Mouse (Mus musculus) intestine, embryonic 14.5 days (tissue): Measurements from ENCODE around the gene Camta1. TPM values are rescaled to one million over a fixed set of nuclear protein-coding genes. Genes with fewer than 3 reads are reported as not detected.

Source experiments
- ATAC-seq: fragments of 200-750 bp; cut with Nextera tagmentation; replicated peaks from 2 replicates; pipeline ENCODE4 v1.8.0; 2017; ENCODE audit warnings: low read depth, moderate number of reproducible peaks, moderate TSS enrichment, moderate library complexity; ENCODE audit not compliant: low FRiP score, low TSS enrichment
- DNase-seq: peaks from one replicate; pipeline ENCODE4 v3.0.0-alpha.2; 2018; ENCODE audit warnings: low spot score
- H3K27ac ChIP-seq: fragments of 300-500 bp; sonication (generic); 2 replicates; pipeline ENCODE4 v1.5.1; 2014; ENCODE audit warnings: low read depth, mild to moderate bottlenecking, control low read depth
- H3K27me3 ChIP-seq: fragments of 300-500 bp; sonication (generic); replicated peaks from 2 replicates; pipeline ENCODE4 v1.6.1; 2014; ENCODE audit warnings: low read length, control low read depth; ENCODE audit not compliant: control insufficient read depth, insufficient read depth
- H3K36me3 ChIP-seq: fragments of 300-500 bp; sonication (generic); 2 replicates; pipeline ENCODE4 v1.6.1; 2014; ENCODE audit warnings: low read length, control low read depth; ENCODE audit not compliant: control insufficient read depth, insufficient read depth
- H3K4me1 ChIP-seq: fragments of 300-500 bp; sonication (generic); replicated peaks from 2 replicates; pipeline ENCODE4 v1.6.1; 2014; ENCODE audit warnings: low read length, control low read depth, mixed read lengths; ENCODE audit not compliant: control insufficient read depth, insufficient read depth
- H3K4me2 ChIP-seq: fragments of 300-500 bp; sonication (generic); 2 replicates; pipeline ENCODE4 v1.6.1; 2014; ENCODE audit warnings: low read length
- H3K4me3 ChIP-seq: fragments of 300-500 bp; sonication (generic); 2 replicates; pipeline ENCODE4 v1.5.1; 2014; ENCODE audit warnings: low read depth, low read length, control low read depth, mixed read lengths
- H3K9ac ChIP-seq: fragments of 300-500 bp; sonication (generic); 2 replicates; pipeline ENCODE4 v1.6.1; 2014; ENCODE audit warnings: mild to moderate bottlenecking, low read length
- H3K9me3 ChIP-seq: fragments of 300-500 bp; sonication (generic); 2 replicates; pipeline ENCODE4 v1.6.1; 2016; ENCODE audit warnings: low read length, control low read depth; ENCODE audit not compliant: control insufficient read depth
- WGBS: fragments of 180-500 bp; shearing (Covaris S2); extraction: QIAGEN DNeasy Blood & Tissue Kit; methylation state at CpG from one replicate; pipeline ENCODE4 v1.1.7; 2014; 5-methylcytosine and 5-hydroxymethylcytosine counted together
- polyA plus RNA-seq: library from polyadenylated mRNA; unstranded; fragments of >200 nt; fragmentation: Nextera tagmentation; extraction: Ambion mirVana; gene quantifications from 2 replicates; pipeline ENCODE4 v1.2.1, GENCODE M21; 2014

The Camta1 gene
- polyA plus RNA-seq, 1 experiment from 2014 or later: 88.1 TPM

DNA sequence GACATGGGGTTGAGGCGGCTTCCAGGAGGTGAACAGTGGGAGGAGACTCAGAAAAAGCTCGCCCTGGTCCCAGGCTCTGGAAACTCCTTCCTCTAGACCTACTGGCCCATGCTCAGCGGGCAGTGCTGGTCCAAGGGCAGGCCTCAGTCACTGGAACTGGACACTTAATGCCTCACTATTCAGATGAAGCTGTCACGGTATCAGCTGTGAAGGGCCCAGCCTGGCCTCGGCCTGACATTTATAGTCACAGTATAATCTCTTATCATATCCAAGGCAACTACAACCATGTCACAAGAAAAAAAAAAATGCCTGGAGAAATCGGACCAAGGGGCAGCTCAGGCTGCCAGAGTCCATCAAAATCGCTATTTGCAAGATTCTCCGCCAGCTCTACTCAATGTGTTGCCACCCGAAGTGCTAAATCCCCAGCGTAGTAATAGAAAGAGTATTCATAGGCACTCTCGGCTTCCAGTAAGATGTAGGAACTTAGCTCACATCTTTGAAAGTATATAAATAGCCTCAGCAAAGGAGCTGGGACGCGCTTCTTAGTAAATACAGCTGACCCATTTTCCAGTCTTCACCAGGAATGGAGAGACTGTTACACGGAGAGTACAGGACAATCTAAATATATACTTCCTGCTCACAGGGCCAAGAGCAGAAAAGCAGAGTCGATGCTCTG lies 110.3 kb downstream of the Camta1 start:
- Histone ChIP-seq H3K27me3 (no peaks in the 10 kb centered on the region), H3K4me3 (no peak overlapping the region), H3K4me2 (no peak overlapping the region), H3K36me3 (no peaks in the 10 kb centered on the region), H3K9ac (no peak overlapping the region), H3K9me3 (no peaks in the 10 kb centered on the region), H3K4me1 (no peaks in the 10 kb centered on the region), H3K27ac (no peak overlapping the region)
- WGBS: 76% methylated on average over 15 of the region's 15 CpGs
- ATAC-seq (no peak), DNase-seq (no peak)

DNA sequence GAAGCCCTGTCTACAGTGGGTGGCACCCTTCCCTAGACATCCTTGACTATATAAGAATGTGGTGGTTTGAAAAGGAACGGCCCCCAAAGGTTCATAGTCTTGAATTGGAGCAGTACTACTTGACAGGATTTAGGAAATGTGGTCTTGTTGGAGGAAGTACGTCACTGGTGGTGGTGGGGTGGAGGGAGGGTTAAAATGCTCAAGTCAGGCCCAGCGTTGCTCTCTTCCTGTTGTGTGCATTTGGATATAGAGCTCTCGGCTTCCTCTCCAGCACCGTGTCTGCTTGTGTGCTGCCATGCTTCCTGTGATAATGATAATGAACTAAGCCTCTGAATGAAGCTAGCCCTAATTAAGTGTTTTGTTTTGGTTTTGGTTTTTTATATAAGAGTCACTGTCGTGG lies 114.0 kb downstream of the Camta1 start:
- 76% methylated on average over 6 of the region's 6 CpGs for WGBS
- no peaks in the 10 kb centered on the region for H3K36me3 ChIP-seq
- H3K4me2 ChIP-seq: no peak overlapping the region
- H3K9me3 ChIP-seq: no peaks in the 10 kb centered on the region
- ATAC-seq: no peak
- H3K27ac ChIP-seq: no peak overlapping the region
- no peaks in the 10 kb centered on the region; the same call in 1 of the 2 replicates for H3K4me1 ChIP-seq
- no peaks in the 10 kb centered on the region for H3K27me3 ChIP-seq
- DNase-seq: no peak
- H3K9ac ChIP-seq: no peak overlapping the region
- no peak overlapping the region for H3K4me3 ChIP-seq

DNA sequence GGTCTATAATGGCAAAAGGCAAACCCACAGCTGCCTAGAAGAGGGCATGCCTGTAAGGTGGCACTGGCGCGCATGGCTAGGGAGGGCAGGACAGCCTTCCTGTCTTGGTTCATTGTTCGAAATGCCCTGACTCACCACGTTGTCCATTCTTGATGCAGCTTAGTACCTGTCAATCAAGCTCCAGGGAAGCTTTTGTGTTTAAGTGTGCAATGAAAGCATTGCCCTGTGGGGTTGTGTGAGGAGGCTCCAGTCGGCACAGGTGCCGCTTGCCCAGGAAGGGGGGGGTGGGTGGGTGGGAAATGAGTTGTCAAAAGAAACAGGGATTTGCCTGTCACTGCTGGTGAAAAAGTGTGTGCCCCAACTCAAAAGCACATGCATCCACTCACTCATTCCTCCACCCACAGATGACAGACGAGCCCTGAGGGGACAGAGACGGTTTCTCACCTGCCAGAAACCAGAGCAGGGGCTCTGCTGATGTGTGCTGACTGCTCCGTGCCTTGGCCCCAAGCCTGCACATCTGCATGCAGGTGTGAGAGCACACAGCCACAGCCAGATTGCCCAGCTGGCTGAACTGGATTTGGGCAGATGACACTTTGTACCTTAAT lies 115.6 kb downstream of the Camta1 start:
- H3K4me3 ChIP-seq: no peak overlapping the region
- H3K27ac ChIP-seq: no peak overlapping the region
- H3K9ac ChIP-seq: no peak overlapping the region
- H3K36me3 ChIP-seq: no peaks in the 10 kb centered on the region
- no peaks in the 10 kb centered on the region for H3K9me3 ChIP-seq
- no peak for ATAC-seq
- 83% methylated on average over 9 of the region's 9 CpGs for WGBS
- DNase-seq: no peak
- H3K4me2 ChIP-seq: no peak overlapping the region
- H3K4me1 ChIP-seq: peaks cover 7% of the 10 kb centered on the region
- H3K27me3 ChIP-seq: no peaks in the 10 kb centered on the region

DNA sequence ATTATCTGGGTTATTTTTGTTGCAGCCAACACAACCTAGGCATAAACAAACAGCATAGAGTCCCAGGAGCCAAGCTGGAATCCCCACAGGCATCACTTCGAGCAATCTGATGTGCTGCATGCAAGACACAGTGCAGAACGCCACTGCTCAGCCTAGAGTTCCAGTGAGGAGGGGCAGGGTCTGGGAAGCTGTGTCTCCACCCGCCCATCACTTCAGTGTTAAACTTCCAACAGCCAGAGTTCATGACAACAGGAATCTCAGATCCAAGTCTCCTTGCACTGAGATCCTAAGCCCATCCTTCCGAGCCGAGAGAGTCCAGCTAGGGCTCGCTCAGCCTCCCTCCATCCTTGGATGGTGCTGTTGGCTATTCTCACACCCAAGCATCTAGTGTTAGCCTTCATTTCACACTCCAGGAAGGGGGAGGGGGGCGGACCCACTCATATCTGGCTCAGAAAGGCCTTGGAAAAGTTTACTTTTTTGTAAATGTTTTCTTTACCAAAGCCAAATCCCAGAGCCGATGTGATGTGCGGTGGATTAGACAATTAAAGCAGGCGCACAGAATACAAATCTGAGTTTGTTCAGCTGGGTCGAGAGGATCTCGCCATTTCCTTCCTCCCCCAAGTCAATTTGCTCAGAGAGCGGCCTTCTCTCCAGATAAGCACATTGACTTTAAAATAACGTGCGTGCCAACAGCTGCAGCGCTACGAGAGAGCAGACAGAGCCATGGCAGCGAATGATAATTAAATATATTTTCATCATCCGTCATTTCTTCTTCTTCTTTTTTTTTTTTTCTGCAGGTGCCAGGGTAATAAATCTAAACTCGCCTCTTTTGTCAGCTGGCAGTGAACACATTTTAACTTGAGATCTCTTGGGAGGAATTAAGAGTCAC lies 120.2 kb downstream of the Camta1 start:
- Histone ChIP-seq H3K9me3 (no peaks in the 10 kb centered on the region), H3K36me3 (no peaks in the 10 kb centered on the region), H3K27ac (no peak overlapping the region), H3K4me1 (peaks cover 9% of the 10 kb centered on the region), H3K9ac (no peak overlapping the region), H3K4me3 (no peak overlapping the region), H3K27me3 (no peaks in the 10 kb centered on the region), H3K4me2 (no peak overlapping the region)
- ATAC-seq (no peak), DNase-seq (no peak)
- WGBS: 38% methylated on average over 20 of the region's 20 CpGs

DNA sequence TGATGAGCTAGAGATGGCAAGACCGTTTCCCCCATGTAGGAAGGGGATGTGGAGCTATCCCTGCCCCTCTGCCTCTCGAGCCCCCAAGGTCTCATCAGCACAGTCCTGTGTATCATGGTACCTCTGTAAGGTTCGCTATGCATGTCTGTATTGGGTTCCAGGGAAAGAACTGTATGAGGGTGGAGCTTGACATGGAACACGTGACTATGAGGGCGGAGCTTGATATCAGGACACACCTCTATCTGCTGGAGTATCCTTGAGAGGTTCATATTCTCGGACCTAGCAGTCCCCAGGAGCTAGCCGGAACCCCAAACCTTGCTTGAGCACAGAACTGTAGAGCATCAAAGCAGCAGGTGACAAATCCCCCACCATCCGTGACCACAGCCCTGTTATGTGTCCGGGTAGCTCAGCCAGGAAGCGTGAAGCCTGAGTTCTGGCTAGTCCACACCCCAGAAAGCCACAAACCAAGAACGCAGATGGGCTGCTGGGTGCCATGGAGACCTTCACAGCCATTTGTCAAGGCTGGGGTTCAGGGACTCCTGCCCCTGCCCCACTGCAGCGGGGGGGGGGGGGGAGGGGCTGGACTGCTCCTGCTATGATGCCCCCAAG lies 122.2 kb downstream of the Camta1 start:
- Histone ChIP-seq H3K9me3 (no peaks in the 10 kb centered on the region), H3K4me3 (no peak overlapping the region), H3K27me3 (no peaks in the 10 kb centered on the region), H3K36me3 (no peaks in the 10 kb centered on the region), H3K27ac (no peak overlapping the region), H3K4me1 (peaks cover 9% of the 10 kb centered on the region), H3K9ac (no peak overlapping the region), H3K4me2 (no peak overlapping the region)
- ATAC-seq: no peak
- DNase-seq: no peak
- WGBS: 79% methylated on average over 12 of the region's 12 CpGs

DNA sequence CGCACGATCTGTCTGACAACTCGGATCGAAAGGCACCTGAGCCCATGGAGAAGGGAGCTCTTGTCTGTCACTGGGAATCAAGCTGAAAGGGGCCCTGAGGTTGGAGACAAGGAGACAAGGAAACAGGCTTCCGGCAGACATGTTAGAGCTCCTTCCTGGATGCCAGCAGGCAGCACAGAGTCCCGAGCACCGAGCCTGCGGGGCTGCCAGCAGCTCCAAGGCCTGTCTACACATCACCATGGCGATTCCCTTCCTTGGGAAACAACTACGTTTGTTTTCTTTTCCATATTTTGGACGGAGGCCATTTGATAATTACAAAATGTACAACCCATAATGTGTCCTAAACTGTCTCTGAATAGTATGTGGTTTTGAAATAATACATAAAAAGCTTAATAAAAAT lies 122.8 kb downstream of the Camta1 start:
- no peak for ATAC-seq
- Histone ChIP-seq H3K27ac (no peak overlapping the region), H3K27me3 (no peaks in the 10 kb centered on the region), H3K4me1 (peaks cover 9% of the 10 kb centered on the region), H3K9ac (no peak overlapping the region), H3K4me3 (no peak overlapping the region), H3K4me2 (no peak overlapping the region), H3K36me3 (no peaks in the 10 kb centered on the region), H3K9me3 (no peaks in the 10 kb centered on the region)
- 83% methylated on average over 11 of the region's 11 CpGs for WGBS
- DNase-seq: no peak

DNA sequence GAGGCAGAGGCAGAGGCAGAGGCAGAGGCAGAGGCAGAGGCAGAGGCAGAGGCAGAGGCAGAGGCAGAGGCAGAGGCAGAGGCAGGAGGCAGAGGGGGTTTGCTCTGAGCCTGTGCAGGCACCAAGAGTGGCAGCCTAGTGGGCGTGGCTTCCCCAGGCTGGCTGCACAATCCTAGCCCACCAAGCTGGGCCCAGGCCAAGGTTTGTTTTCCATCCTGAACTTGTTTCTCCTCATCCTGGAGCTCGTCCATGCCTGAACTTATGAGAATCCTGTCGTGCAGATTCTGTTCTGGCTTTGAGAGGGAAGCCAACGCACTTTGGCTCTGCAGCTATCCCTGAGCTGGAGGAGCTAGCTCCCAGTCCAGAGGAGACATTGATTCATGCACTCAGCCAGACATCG lies 123.4 kb downstream of the Camta1 start:
- WGBS: 73% methylated on average over 5 of the region's 5 CpGs
- H3K36me3 ChIP-seq: no peaks in the 10 kb centered on the region
- no peak overlapping the region for H3K4me2 ChIP-seq
- no peaks in the 10 kb centered on the region for H3K27me3 ChIP-seq
- no peak overlapping the region for H3K9ac ChIP-seq
- no peak overlapping the region for H3K27ac ChIP-seq
- ATAC-seq: no peak
- no peak overlapping the region for H3K4me3 ChIP-seq
- DNase-seq: no peak
- H3K9me3 ChIP-seq: no peaks in the 10 kb centered on the region
- peaks cover 9% of the 10 kb centered on the region for H3K4me1 ChIP-seq

DNA sequence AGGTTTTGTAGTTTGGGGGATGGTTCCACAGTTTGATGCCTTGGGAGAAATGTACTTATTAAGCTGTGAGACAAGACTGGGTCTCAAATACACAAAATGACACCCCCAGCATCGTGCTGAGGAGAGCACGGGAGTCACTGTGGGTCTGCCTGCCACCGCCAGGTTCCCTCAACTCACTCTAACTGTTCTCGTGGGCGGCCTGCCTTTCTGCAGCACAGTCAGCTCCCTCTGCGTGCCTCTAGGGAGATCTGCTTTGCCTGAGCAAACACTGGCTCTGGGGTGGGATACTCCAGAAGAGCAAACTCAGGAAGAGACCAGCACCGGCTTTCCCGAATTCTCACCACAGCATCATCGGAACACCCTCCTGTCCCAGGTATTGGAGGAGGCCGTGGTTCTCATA lies 129.0 kb downstream of the Camta1 start:
- no peak for ATAC-seq
- H3K27me3 ChIP-seq: no peaks in the 10 kb centered on the region
- H3K4me3 ChIP-seq: no peak overlapping the region
- H3K4me2 ChIP-seq: no peak overlapping the region
- no peaks in the 10 kb centered on the region for H3K36me3 ChIP-seq
- WGBS: 65% methylated on average over 10 of the region's 10 CpGs
- no peak overlapping the region for H3K9ac ChIP-seq
- H3K9me3 ChIP-seq: no peaks in the 10 kb centered on the region
- no peaks in the 10 kb centered on the region for H3K4me1 ChIP-seq
- H3K27ac ChIP-seq: no peak overlapping the region
- DNase-seq: no peak
